Mouse (Mus musculus): ENCODE data around the gene Mpped2. TPM values are rescaled to one million over a fixed set of nuclear protein-coding genes. Genes with fewer than 3 reads are reported as not detected.

The Mpped2 gene
- total and polyA plus RNA-seq, 2 experiments from 2014 or later, result 65.4 to 104 TPM

GRCm38 (mm10) chr2:106873166-106873565 is 180.1 kb downstream of the Mpped2 start:
- ATAC-seq, result no peak
- 89% methylated on average over 9 of the region's 9 CpGs for WGBS

DNA sequence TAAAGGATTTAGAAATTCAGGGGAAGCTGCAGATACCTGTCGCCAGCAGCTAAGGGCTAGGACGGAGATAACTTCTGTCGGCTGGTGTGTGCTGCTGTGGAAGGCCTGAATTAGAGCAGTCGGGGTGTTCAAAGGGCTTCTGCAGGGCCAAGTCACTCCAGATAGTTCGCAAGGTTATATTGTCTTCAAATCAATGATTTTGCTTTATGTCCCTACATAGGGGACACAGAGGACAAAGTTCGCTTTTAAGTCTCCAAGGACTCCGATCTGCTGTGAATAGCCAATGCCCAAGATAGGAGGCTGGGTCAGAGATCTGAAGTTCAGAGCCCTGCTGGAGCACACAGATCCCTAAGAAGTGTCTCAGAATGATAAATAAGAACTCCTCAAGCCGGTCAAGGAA is 190.3 kb downstream of the Mpped2 start:
- no peak for TF ChIP-seq CTCF (IDR thresholded peaks at IDR 0.05; ENCODE audit: low read depth)
- 81% methylated on average over 8 of the region's 8 CpGs for WGBS
- Histone ChIP-seq H3K4me3 (ENCODE audit: low read depth, low read length) (no peak overlapping the region), H3K27ac (ENCODE audit: low read depth, low read length) (no peak overlapping the region), H3K9ac (no peak overlapping the region), H3K9me3 (ENCODE audit: low read length) (no peaks in the 10 kb centered on the region), H3K4me2 (ENCODE audit: low read depth) (no peak overlapping the region), H3K4me1 (ENCODE audit: insufficient read depth) (no peaks in the 10 kb centered on the region), H3K36me3 (ENCODE audit: insufficient read depth) (no peaks in the 10 kb centered on the region), H3K27me3 (ENCODE audit: insufficient read depth, low read length) (no peaks in the 10 kb centered on the region)
- DNase-seq (no peak), ATAC-seq (no peak)

More at GRCm38 (mm10) chr2:106873166-106873565, 180.1 kb downstream of the Mpped2 start:
- no peak overlapping the region for H3K27ac ChIP-seq (ENCODE audit: low read depth, low read length)
- no peak for TF ChIP-seq CTCF (IDR thresholded peaks at IDR 0.05; ENCODE audit: low read depth)
- DNase-seq, result no peak
- no peaks in the 10 kb centered on the region for H3K27me3 ChIP-seq (ENCODE audit: insufficient read depth, low read length)
- H3K36me3 ChIP-seq (ENCODE audit: insufficient read depth), result no peaks in the 10 kb centered on the region
- H3K4me1 ChIP-seq (ENCODE audit: insufficient read depth), result no peaks in the 10 kb centered on the region
- H3K9me3 ChIP-seq (ENCODE audit: low read length), result no peaks in the 10 kb centered on the region
- H3K9ac ChIP-seq, result no peak overlapping the region
- no peak overlapping the region for H3K4me3 ChIP-seq (ENCODE audit: low read depth, low read length)
- H3K4me2 ChIP-seq (ENCODE audit: low read depth), result no peak overlapping the region

DNA sequence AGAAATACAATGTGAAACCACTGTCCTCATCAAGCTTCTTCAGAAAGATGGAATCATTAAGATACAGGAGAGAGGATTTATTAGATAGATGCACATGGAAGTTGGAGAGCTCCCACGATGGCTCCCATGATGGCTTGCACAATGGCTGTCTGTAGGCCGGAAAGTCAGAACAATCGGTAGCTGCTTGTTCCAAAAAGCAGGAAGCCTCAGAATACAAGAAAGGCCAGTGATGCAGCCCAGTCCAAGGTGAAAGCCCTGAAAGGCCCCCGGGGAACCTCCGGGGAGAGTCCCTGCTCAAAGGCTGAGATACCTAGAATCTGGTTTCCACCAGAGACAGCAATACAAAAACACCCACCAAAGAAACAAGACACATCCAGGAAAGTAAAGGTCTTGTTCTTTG is 195.1 kb downstream of the Mpped2 start:
- ATAC-seq (no peak), DNase-seq (no peak)
- H3K36me3 ChIP-seq (ENCODE audit: insufficient read depth), result no peaks in the 10 kb centered on the region
- no peaks in the 10 kb centered on the region for H3K4me1 ChIP-seq (ENCODE audit: insufficient read depth)
- H3K9ac ChIP-seq, result no peak overlapping the region
- no peak overlapping the region for H3K27ac ChIP-seq (ENCODE audit: low read depth, low read length)
- 93% methylated on average over 5 of the region's 5 CpGs for WGBS
- no peaks in the 10 kb centered on the region for H3K9me3 ChIP-seq (ENCODE audit: low read length)
- no peak for TF ChIP-seq CTCF (IDR thresholded peaks at IDR 0.05; ENCODE audit: low read depth)
- no peak overlapping the region for H3K4me3 ChIP-seq (ENCODE audit: low read depth, low read length)
- no peaks in the 10 kb centered on the region for H3K27me3 ChIP-seq (ENCODE audit: insufficient read depth, low read length)
- H3K4me2 ChIP-seq (ENCODE audit: low read depth), result no peak overlapping the region

DNA sequence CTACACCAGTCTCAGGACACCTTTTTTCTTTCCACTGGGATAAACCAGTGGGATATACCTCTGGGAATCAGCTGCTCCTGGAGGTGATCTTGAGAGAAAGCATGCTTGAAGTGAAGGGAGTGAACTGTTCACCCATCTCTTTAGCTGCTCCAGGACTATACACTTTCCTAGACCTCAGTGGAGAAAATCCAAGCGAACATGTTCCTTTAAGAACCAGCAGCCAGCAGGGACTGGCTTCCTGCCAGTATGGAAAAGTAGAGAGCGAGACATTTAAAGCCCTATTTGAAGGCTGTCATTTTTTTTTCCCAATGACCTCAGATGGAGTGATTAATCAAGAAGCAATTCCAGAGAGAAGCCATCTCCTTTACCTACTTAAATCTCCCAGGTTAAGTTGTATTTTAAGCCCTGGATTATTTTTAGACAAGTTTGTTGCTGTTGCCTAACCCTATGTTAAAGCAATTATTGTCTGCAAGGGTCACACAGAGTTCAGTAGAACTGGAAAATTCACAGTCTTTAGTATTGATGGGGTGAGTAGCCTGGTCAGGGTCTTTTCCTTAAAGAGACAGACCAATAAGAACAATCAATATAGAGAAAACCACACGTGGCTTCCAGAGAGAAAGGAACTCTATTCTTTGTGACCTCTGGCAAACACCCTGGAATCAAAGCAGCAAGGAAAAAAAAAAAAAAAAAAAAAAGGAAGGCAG is 196.4 kb downstream of the Mpped2 start:
- no peaks in the 10 kb centered on the region for H3K9me3 ChIP-seq (ENCODE audit: low read length)
- ATAC-seq (peak; percentile 32; the same call in 1 of the 2 replicates), DNase-seq (peak; percentile 71)
- TF ChIP-seq CTCF (IDR thresholded peaks at IDR 0.05; ENCODE audit: low read depth), result no peak
- no peak overlapping the region for H3K9ac ChIP-seq
- no peaks in the 10 kb centered on the region for H3K36me3 ChIP-seq (ENCODE audit: insufficient read depth)
- no peaks in the 10 kb centered on the region for H3K27me3 ChIP-seq (ENCODE audit: insufficient read depth, low read length)
- H3K27ac ChIP-seq (ENCODE audit: low read depth, low read length), result no peak overlapping the region
- H3K4me1 ChIP-seq (ENCODE audit: insufficient read depth), result no peaks in the 10 kb centered on the region
- no peak overlapping the region for H3K4me2 ChIP-seq (ENCODE audit: low read depth)
- H3K4me3 ChIP-seq (ENCODE audit: low read depth, low read length), result no peak overlapping the region
- 4% methylated on average over 3 of the region's 3 CpGs for WGBS

DNA sequence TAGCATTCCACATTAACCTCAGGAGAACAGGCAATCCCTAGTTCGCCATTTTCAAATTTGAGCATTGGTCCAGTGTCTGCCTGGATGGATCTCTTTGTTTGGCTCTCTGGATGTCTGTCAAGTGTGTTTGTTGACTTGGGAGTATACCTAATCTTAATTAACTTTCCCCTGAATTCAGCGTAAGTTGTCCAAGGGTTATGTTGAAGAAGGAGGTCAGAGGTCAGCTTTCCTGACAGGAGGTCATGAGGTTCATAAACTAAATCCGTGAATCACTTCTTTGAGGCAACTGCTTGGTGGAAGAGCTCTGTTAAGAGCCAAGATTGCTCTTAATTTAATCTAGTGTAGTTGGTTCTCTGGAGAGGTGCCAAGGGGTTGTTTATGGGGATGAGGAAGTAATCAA is 200.3 kb downstream of the Mpped2 start:
- no peak for TF ChIP-seq CTCF (IDR thresholded peaks at IDR 0.05; ENCODE audit: low read depth)
- Histone ChIP-seq H3K4me3 (ENCODE audit: low read depth, low read length) (no peak overlapping the region), H3K4me2 (ENCODE audit: low read depth) (no peak overlapping the region), H3K27ac (ENCODE audit: low read depth, low read length) (no peak overlapping the region), H3K27me3 (ENCODE audit: insufficient read depth, low read length) (no peaks in the 10 kb centered on the region), H3K4me1 (ENCODE audit: insufficient read depth) (no peaks in the 10 kb centered on the region), H3K36me3 (ENCODE audit: insufficient read depth) (no peaks in the 10 kb centered on the region), H3K9me3 (ENCODE audit: low read length) (no peaks in the 10 kb centered on the region), H3K9ac (no peak overlapping the region)
- DNase-seq (no peak), ATAC-seq (no peak)
- 42% methylated on average over 3 of the region's 3 CpGs for WGBS

DNA sequence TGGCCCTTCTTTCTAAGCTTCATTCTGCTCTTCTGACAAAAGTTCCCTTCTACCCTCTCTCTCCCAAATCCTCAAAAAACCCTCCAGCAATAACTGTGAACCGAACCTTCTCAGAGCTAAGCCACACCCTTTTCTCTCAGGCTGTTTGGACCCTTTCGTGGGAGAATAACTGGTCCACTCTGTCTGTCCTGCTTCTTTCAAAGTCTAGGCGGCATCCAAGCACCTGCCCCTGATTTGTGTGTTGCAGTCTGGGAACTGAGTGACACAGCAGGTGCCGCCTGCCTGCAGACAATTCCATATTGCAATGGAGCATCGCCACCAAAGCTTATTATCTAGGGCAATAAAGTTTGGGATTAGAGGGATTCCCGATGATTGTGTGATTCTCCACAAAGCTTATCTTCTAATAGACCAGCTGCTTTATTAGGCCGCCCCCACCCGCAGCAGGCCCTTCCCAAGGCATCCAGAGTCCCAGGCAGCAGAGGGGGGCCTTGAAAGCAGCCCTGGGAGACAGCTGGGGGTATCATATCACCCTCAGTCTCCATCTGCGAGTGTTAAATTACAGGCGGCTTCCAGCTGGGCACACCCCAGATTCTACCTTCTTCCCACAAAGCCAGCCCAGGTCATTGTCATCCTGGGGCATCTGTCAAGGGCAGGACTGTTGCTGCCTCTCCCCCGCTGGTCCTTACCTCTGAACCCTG is 202.4 kb downstream of the Mpped2 start:
- Histone ChIP-seq H3K4me3 (ENCODE audit: low read depth, low read length) (no peak overlapping the region), H3K27ac (ENCODE audit: low read depth, low read length) (no peak overlapping the region), H3K4me1 (ENCODE audit: insufficient read depth) (no peaks in the 10 kb centered on the region), H3K27me3 (ENCODE audit: insufficient read depth, low read length) (no peaks in the 10 kb centered on the region), H3K36me3 (ENCODE audit: insufficient read depth) (no peaks in the 10 kb centered on the region), H3K9ac (no peak overlapping the region), H3K4me2 (ENCODE audit: low read depth) (no peak overlapping the region), H3K9me3 (ENCODE audit: low read length) (no peaks in the 10 kb centered on the region)
- DNase-seq (no peak), ATAC-seq (peak; percentile 45; the same call in 1 of the 2 replicates)
- TF ChIP-seq CTCF (IDR thresholded peaks at IDR 0.05; ENCODE audit: low read depth), result no peak
- 24% methylated on average over 11 of the region's 11 CpGs for WGBS

DNA sequence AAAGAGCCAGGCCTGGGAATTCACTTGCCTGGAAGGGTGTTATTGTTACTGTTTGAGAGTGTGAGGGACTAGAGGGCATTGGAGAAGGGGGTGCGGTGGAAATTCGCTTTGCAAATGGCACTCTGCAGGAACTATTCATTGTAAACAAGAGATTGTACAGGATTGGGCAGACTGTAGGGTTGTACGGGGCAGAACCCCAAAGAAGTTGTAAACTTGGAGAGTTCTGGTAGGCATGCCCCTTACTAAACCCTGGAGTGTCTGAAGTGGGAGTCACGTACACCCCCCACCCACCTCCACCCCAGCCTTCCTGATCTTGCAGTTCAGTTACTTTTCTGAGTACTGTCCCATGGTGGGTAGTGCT is 202.9 kb downstream of the Mpped2 start:
- no peaks in the 10 kb centered on the region for H3K4me1 ChIP-seq (ENCODE audit: insufficient read depth)
- no peak overlapping the region for H3K9ac ChIP-seq
- DNase-seq (no peak), ATAC-seq (no peak)
- H3K4me2 ChIP-seq (ENCODE audit: low read depth), result no peak overlapping the region
- no peaks in the 10 kb centered on the region for H3K36me3 ChIP-seq (ENCODE audit: insufficient read depth)
- no peaks in the 10 kb centered on the region for H3K9me3 ChIP-seq (ENCODE audit: low read length)
- no peaks in the 10 kb centered on the region for H3K27me3 ChIP-seq (ENCODE audit: insufficient read depth, low read length)
- WGBS, result 48% methylated on average over 4 of the region's 4 CpGs
- no peak overlapping the region for H3K4me3 ChIP-seq (ENCODE audit: low read depth, low read length)
- no peak overlapping the region for H3K27ac ChIP-seq (ENCODE audit: low read depth, low read length)
- TF ChIP-seq CTCF (IDR thresholded peaks at IDR 0.05; ENCODE audit: low read depth), result no peak
